Mouse (Mus musculus): Measurements from ENCODE around the gene D5Ertd579e.

DNA sequence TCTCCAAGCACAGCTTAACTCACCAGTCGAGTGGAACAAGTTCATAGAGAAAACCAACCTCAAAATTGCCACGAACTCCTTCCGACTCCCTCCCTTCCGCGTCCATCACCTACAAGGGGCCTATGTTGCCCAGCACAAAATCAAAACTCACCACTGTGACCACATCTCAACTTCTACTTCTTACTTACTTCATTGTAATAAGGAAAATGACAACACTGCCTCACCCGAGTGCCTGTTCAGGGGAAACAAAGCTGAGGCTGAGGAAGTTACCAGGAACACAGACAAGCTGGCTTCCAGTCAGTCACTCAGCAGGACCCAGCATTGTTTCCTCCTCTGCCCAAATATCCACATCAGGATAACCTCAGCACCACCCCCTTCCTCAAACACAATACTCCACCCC is 132.1 kb downstream of the D5Ertd579e start:
- TF ChIP-seq POLR2A (IDR thresholded peaks at IDR 0.05; ENCODE audit: low read depth, low read length) (no peak), CTCF (IDR thresholded peaks at IDR 0.05; ENCODE audit: borderline replicate concordance, insufficient read depth, low read length) (no peak)
